Mouse (Mus musculus): ENCODE measurements around the gene Slc22a17.

Gene Slc22a17

GRCm38 (mm10) chr14:54856703-54857102, 56.2 kb downstream of the Slc22a17 start:
- DNase-seq (ENCODE audit: low spot score): no peak

All from layer of hippocampus, adult 9-10 months (tissue).